Mouse (Mus musculus) frontal cortex, postnatal 25 days (tissue): ENCODE measurements around the gene Mmp12.
"Not testable (repeated sequence)": the region's sequence is repeated elsewhere in the genome, so short reads cannot be mapped to it uniquely, and the experiment has no call there.

Source experiments
- DNase-seq, 2 experiments: peaks; one replicate each; pipeline ENCODE4 v3.0.0; 2022; ENCODE audit warnings: low spot score in 2 of 2

Mmp12 gene

DNA sequence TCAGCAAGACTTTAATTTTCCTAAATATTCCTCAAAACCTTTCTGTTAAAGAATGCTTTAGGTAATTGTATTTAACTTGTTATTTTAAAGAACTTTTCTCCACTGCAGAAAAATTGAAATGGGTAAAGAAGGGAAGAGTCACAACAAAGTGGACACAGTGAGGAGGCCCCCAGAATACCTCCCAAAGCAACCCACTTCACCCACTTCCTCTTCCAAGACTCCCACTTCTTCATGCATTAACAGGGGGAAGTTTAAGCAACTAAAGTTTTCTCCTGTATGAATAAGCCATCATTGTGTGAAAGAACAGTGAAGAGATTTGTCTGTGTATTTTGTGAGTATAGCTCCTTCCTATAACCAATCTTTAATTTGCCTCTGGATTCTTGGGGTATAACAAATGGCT is at the start of gene Mmp12:
TSS of gene Mmp12 (plus strand) at position 275 of the 400 bp plus-strand sequence.
- no peak for DNase-seq

DNA sequence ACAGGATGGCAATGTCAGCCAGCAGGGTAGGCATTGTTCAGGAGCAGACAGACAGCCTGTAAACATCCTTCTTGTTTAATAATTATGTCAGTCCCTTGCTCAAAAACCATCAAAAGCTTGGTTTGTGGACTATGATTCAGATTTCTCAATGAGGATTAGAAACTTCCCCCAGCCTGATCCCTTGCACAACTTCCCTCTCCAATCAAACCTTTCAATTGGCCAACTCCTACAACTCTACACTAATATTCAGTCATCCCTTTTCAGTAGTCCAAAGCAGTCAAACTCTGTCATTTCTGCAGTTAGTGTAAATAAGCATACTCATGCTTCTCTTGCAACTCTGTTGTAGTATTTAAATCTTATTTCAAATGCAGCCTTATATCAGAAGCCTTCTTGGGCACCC is 12.3 kb upstream of the Mmp12 start:
- DNase-seq = no peak

- DNase-seq = no peak
Measured at GRCm38 (mm10) chr9:7335766-7336680, 8.2 kb upstream of the Mmp12 start.

- no peak for DNase-seq
Measured at GRCm38 (mm10) chr9:7336740-7337483, 7.3 kb upstream of the Mmp12 start.

DNA sequence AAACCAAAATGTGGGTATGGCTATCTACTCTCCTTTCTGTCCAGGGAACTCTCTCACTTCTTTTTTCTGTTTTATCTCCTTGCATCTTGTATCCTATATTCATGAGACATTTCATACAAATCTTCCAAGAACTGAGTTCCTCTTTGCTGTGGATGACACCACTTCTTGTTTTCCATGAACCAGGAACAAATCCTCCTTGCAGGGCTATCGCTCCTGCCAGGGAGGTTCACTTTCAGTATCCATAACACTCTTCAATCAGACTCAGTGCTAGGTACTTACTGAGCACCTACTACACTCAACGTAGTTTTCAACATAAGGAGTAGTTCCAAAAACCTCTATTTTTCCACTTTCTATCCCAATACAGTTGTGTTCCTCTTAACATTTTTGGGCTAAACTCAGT is 1.3 kb downstream of the Mmp12 start:
- no peak for DNase-seq

- DNase-seq = no peak
Measured at GRCm38 (mm10) chr9:7354535-7354934, 10.4 kb downstream of the Mmp12 start.

GRCm38 (mm10) chr9:7387947-7388346 is 43.8 kb downstream of the Mmp12 start, which contains the start of gene Mmp1b:
Mmp1b (minus strand) TSS chr9:7388047.
- DNase-seq = no peak

GRCm38 (mm10) chr9:7396556-7396955 is 52.4 kb downstream of the Mmp12 start:
- DNase-seq = not testable (repeated sequence)
